9 mouse cellular contexts compared by ENCODE assay signal in the genomic region with DNA sequence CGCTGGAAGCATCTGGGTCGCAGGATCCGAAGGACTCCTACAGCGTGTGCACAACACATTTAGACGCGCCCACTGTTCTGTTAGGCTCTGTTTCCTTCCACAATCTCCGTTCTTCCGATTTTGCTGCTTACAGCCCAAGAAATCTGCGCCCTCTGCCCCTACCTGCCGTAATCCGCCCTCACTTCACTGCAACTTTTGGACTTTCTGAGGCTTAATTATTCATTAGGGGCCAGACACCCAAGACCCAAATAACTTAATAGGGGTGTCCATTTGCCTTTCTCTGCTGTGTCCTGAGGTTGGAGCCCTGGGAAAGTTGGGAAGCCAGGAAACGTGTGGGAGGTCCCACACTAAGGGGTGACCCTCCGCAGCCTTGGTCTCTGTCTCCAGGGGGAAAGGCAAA. TPM values are rescaled to one million over a fixed set of nuclear protein-coding genes. Genes with fewer than 3 reads are reported as not detected.
DNase-seq lines count a peak whose midpoint lies in the region; ATAC-seq and TF ChIP-seq lines count a peak whose summit lies in the region.
"Had no signal": no experiment of that assay in that cellular context is flagged by ENCODE, and none has a peak within 500 bp of the region (broad histone marks: within the 10 kb centered on the region; RNA-seq: fewer than 3 reads in every experiment).

No protein-coding gene starts in this region.

- H3K9ac ChIP-seq in lung, embryonic 14.5 days, result no peak overlapping the region
- no peak overlapping the region for H3K9ac ChIP-seq in forebrain, postnatal 0 days
- H3K9ac ChIP-seq in limb, embryonic 11.5 days (ENCODE audit: low read length), result no peak overlapping the region

- peaks cover 11% of the 10 kb centered on the region; the same call in 1 of the 2 replicates for H3K4me1 ChIP-seq in lung, embryonic 14.5 days (ENCODE audit: insufficient read depth)
- H3K4me1 ChIP-seq in forebrain, postnatal 0 days (ENCODE audit: insufficient read depth), result no peaks in the 10 kb centered on the region
- H3K4me1 ChIP-seq in limb, embryonic 11.5 days (ENCODE audit: control insufficient read depth, insufficient read depth, low read length), result peaks cover 9% of the 10 kb centered on the region; the same call in 1 of the 2 replicates
- H3K4me1 ChIP-seq in small intestine, adult 2 months (ENCODE audit: control insufficient read depth, insufficient read depth, insufficient read length, low read length), result peaks cover 35% of the 10 kb centered on the region

- peak overlapping the region; percentile 77 for H3K4me2 ChIP-seq in lung, embryonic 14.5 days
- H3K4me2 ChIP-seq in forebrain, postnatal 0 days (ENCODE audit: low read depth), result peak overlapping the region; percentile 98; the same call in 1 of the 2 replicates
- H3K4me2 ChIP-seq in limb, embryonic 11.5 days (ENCODE audit: low read depth, severe bottlenecking), result peak overlapping the region; percentile 74; the same call in 1 of the 2 replicates

- peaks cover 21% of the 10 kb centered on the region for H3K27me3 ChIP-seq in lung, embryonic 14.5 days (ENCODE audit: insufficient read depth, low read length)
- H3K27me3 ChIP-seq in forebrain, postnatal 0 days (ENCODE audit: insufficient read depth, low read length), result no peaks in the 10 kb centered on the region
- H3K27me3 ChIP-seq in limb, embryonic 11.5 days (ENCODE audit: control insufficient read depth, insufficient read depth, low read length), result peaks cover 17% of the 10 kb centered on the region
- H3K27me3 ChIP-seq in small intestine, adult 2 months (ENCODE audit: control insufficient read depth, insufficient read depth, low read length), result no peaks in the 10 kb centered on the region; the same call in 1 of the 2 replicates

- ATAC-seq in lung, embryonic 14.5 days (ENCODE audit: insufficient read depth), result no peak
- ATAC-seq in forebrain, postnatal 0 days, result no peak
- no peak for ATAC-seq in limb, embryonic 11.5 days (ENCODE audit: insufficient number of reproducible peaks, low FRiP score, low TSS enrichment, low read depth)

- TF ChIP-seq POLR2A in small intestine, adult 2 months (IDR thresholded peaks at IDR 0.05; ENCODE audit: low read depth, low read length), result no peak

- no peaks in the 10 kb centered on the region for H3K36me3 ChIP-seq in lung, embryonic 14.5 days (ENCODE audit: insufficient read depth)
- H3K36me3 ChIP-seq in forebrain, postnatal 0 days (ENCODE audit: insufficient read depth), result no peaks in the 10 kb centered on the region
- H3K36me3 ChIP-seq in limb, embryonic 11.5 days (ENCODE audit: control insufficient read depth, insufficient read depth, low read length), result no peaks in the 10 kb centered on the region
- H3K36me3 ChIP-seq in small intestine, adult 2 months (ENCODE audit: control insufficient read depth, insufficient read depth, low read length), result no peaks in the 10 kb centered on the region

- no peak overlapping the region for H3K4me3 ChIP-seq in lung, embryonic 14.5 days (ENCODE audit: low read depth, low read length)
- H3K4me3 ChIP-seq in forebrain, postnatal 0 days (ENCODE audit: low read depth, low read length), result no peak overlapping the region
- no peak overlapping the region for H3K4me3 ChIP-seq in limb, embryonic 11.5 days (ENCODE audit: low read depth, low read length)
- peak overlapping the region; percentile 61 for H3K4me3 ChIP-seq in small intestine, adult 2 months (ENCODE audit: low read depth, low read length)

- H3K27ac ChIP-seq in lung, embryonic 14.5 days (ENCODE audit: low read depth), result no peak overlapping the region
- no peak overlapping the region for H3K27ac ChIP-seq in forebrain, postnatal 0 days (ENCODE audit: low read depth, low read length)
- no peak overlapping the region for H3K27ac ChIP-seq in limb, embryonic 11.5 days (replicated peaks; ENCODE audit: low read depth, low read length)
- H3K27ac ChIP-seq in small intestine, adult 2 months (ENCODE audit: insufficient read depth, low read depth, low read length), result 0 out of 2 replicates have a peak overlapping the region, but pooled peaks have one; percentile 30

- no peak for DNase-seq in lung, embryonic 14.5 days
- DNase-seq in lung, postnatal 14 days, result no peak
- no peak for DNase-seq in forebrain, postnatal 0 days
- no peak for DNase-seq in limb, embryonic 11.5 days (ENCODE audit: low spot score)
- no peak for DNase-seq in urinary bladder, postnatal 36 days (ENCODE audit: low spot score in 2 of 2)
- no peak for DNase-seq in adrenal gland, postnatal 4 days (ENCODE audit: low spot score in 2 of 2)
- DNase-seq: cerebellum, adult 11 months had no signal

- no peaks in the 10 kb centered on the region for H3K9me3 ChIP-seq in lung, embryonic 14.5 days (ENCODE audit: low read depth, low read length)
- no peaks in the 10 kb centered on the region for H3K9me3 ChIP-seq in forebrain, postnatal 0 days (ENCODE audit: low read length)
- no peaks in the 10 kb centered on the region for H3K9me3 ChIP-seq in limb, embryonic 11.5 days (ENCODE audit: control insufficient read depth, low read length)

- 48% methylated on average over 13 of the region's 13 CpGs for WGBS in lung, embryonic 14.5 days
- 45% methylated on average over 13 of the region's 13 CpGs for WGBS in forebrain, postnatal 0 days
- WGBS in limb, embryonic 11.5 days, result 42% methylated on average over 13 of the region's 13 CpGs
- WGBS in small intestine, adult 2 months, result 65% methylated on average over 13 of the region's 13 CpGs

- TF ChIP-seq CTCF in lung, embryonic 14.5 days (IDR thresholded peaks at IDR 0.05; ENCODE audit: low read depth), result no peak
- no peak for TF ChIP-seq CTCF in forebrain, postnatal 0 days (IDR thresholded peaks at IDR 0.05; ENCODE audit: low read depth)
- TF ChIP-seq CTCF in small intestine, adult 2 months (IDR thresholded peaks at IDR 0.05; ENCODE audit: extremely low read depth, insufficient read length, insufficient replicate concordance, low read depth, low read length), result no peak

RNA-seq across cellular contexts. Expression of gene Aqp3, which starts 0.6 kb away (rescaled TPM):
- 0.24 and 0.51 TPM in 2 replicates for polyA plus RNA-seq in lung, embryonic 14.5 days (2014; fragmentation: Nextera tagmentation; extraction: Ambion mirVana)
- total RNA-seq in forebrain, postnatal 0 days (2014; rRNA removed), result 0.23 TPM in 1 of 2 replicates, not detected in the other
- 0.13 and 0.36 TPM in 2 replicates for polyA plus RNA-seq in forebrain, postnatal 0 days (2015; fragmentation: Nextera tagmentation; extraction: Ambion mirVana)
- polyA plus RNA-seq in limb, embryonic 11.5 days (2014; fragmentation: Nextera tagmentation; extraction: Ambion mirVana), result 1.2 and 1.6 TPM in 2 replicates
- 100 and 126 TPM in 2 replicates for polyA plus RNA-seq in small intestine, adult 2 months (2012; rRNA removed)
- 10 to 100 TPM in 1 of 2 experiments, under 1 TPM in 1; 0.51 to 14.1 TPM for total RNA-seq in adrenal gland, postnatal 4 days (2021)
- total RNA-seq: liver, adult 2 months had no signal
- polyA plus RNA-seq: liver, adult 2 months had no signal

RNA-seq across cellular contexts. Expression of gene Nol6, which starts 26.9 kb away (rescaled TPM):
- polyA plus RNA-seq in lung, embryonic 14.5 days (2014; fragmentation: Nextera tagmentation; extraction: Ambion mirVana), result 27.2 and 32.4 TPM in 2 replicates
- total RNA-seq in forebrain, postnatal 0 days (2014; rRNA removed), result 54.3 and 81.8 TPM in 2 replicates
- polyA plus RNA-seq in forebrain, postnatal 0 days (2015; fragmentation: Nextera tagmentation; extraction: Ambion mirVana), result 39.1 and 46.0 TPM in 2 replicates
- polyA plus RNA-seq in limb, embryonic 11.5 days (2014; fragmentation: Nextera tagmentation; extraction: Ambion mirVana), result 27.1 and 28.4 TPM in 2 replicates
- 10.4 and 16.6 TPM in 2 replicates for polyA plus RNA-seq in small intestine, adult 2 months (2012; rRNA removed)
- total RNA-seq in adrenal gland, postnatal 4 days (2021), result 10 to 100 TPM; 54.9 to 56.2 TPM

RNA-seq across cellular contexts. Expression of gene Ube2r2, which starts 38.2 kb away (rescaled TPM):
- 89.5 and 92.5 TPM in 2 replicates for polyA plus RNA-seq in lung, embryonic 14.5 days (2014; fragmentation: Nextera tagmentation; extraction: Ambion mirVana)
- 55.8 and 67.6 TPM in 2 replicates for total RNA-seq in forebrain, postnatal 0 days (2014; rRNA removed)
- 39.1 and 46.7 TPM in 2 replicates for polyA plus RNA-seq in forebrain, postnatal 0 days (2015; fragmentation: Nextera tagmentation; extraction: Ambion mirVana)
- polyA plus RNA-seq in limb, embryonic 11.5 days (2014; fragmentation: Nextera tagmentation; extraction: Ambion mirVana), result 109 and 114 TPM in 2 replicates
- 9.2 and 25.3 TPM in 2 replicates for polyA plus RNA-seq in small intestine, adult 2 months (2012; rRNA removed)
- total RNA-seq in adrenal gland, postnatal 4 days (2021), result 100 to 1,000 TPM; 123 to 128 TPM

RNA-seq across cellular contexts. Expression of gene Aqp7, which starts 49.4 kb away (rescaled TPM):
- not detected in 2 replicates for polyA plus RNA-seq in lung, embryonic 14.5 days (2014; fragmentation: Nextera tagmentation; extraction: Ambion mirVana)
- not detected in 2 replicates for total RNA-seq in forebrain, postnatal 0 days (2014; rRNA removed)
- not detected in 2 replicates for polyA plus RNA-seq in forebrain, postnatal 0 days (2015; fragmentation: Nextera tagmentation; extraction: Ambion mirVana)
- not detected in 2 replicates for polyA plus RNA-seq in limb, embryonic 11.5 days (2014; fragmentation: Nextera tagmentation; extraction: Ambion mirVana)
- polyA plus RNA-seq in small intestine, adult 2 months (2012; rRNA removed), result 7.3 and 21.5 TPM in 2 replicates
- 10 to 100 TPM; 14.9 to 21.6 TPM for total RNA-seq in adrenal gland, postnatal 4 days (2021)

Comparison
In these comparisons a context has a peak if more than half of its experiments do, and no peak if none do; other contexts are left out.
1. RNA of gene Aqp3, which starts 0.6 kb away (polyA plus RNA-seq): 100 to 126 TPM in small intestine, adult 2 months; 1.2 to 1.6 TPM in limb, embryonic 11.5 days, 0.13 to 0.36 TPM in forebrain, postnatal 0 days and 0.24 to 0.51 TPM in lung, embryonic 14.5 days; every median in the first group is over 10 times any median in the second.
2. Peak in every context shown above with its lines, with median percentiles within 50 percentile points of each other: H3K4me2 ChIP-seq.